Mouse (Mus musculus): ENCODE results near the gene Hist1h2aa. TPM values are rescaled to one million over a fixed set of nuclear protein-coding genes. Genes with fewer than 3 reads are reported as not detected.

Gene Hist1h2aa
- polyA plus RNA-seq, 1 experiment from 2014 or later: not detected

DNA sequence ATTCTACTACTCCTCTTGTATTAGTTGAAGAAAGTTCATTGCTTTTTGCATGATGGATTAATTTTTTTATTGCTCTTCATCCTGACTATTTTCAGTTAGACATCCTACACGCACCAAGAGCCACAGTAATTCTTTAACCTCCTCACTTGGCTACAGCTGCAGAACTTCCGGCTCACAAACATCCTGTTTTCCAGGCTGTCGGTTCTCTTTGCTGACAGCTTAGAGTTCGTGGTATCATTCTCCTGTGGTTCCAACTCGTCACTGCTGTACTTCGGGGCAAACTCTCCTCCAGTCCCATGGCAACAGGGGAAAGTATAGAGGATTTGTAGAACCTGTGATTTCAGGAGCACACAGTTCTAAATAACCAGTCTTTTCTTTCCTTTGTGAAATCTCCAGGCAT is 36.0 kb upstream of the Hist1h2aa start:
- H3K4me3 ChIP-seq (ENCODE audit: low read depth, low read length): no peak overlapping the region
- 24% methylated on average over 6 of the region's 6 CpGs for WGBS (ENCODE audit: insufficient replicate concordance)
- no peak for DNase-seq
- H3K4me2 ChIP-seq (ENCODE audit: low read depth, low read length): no peak overlapping the region
- no peak for ATAC-seq
- TF ChIP-seq EP300 (IDR thresholded peaks at IDR 0.05; ENCODE audit: low read depth): no peak
- no peak for TF ChIP-seq CTCF (IDR thresholded peaks at IDR 0.05; ENCODE audit: low read depth)
- H3K4me1 ChIP-seq (ENCODE audit: insufficient read depth): peaks cover 5% of the 10 kb centered on the region; the same call in 1 of the 2 replicates
- no peak overlapping the region for H3K27ac ChIP-seq (ENCODE audit: low read depth)
- no peaks in the 10 kb centered on the region for H3K9me3 ChIP-seq (ENCODE audit: low read length)
- H3K27me3 ChIP-seq (ENCODE audit: insufficient read depth, low read length): no peaks in the 10 kb centered on the region
- no peak overlapping the region for H3K9ac ChIP-seq (replicated peaks)
- H3K36me3 ChIP-seq (replicated peaks; ENCODE audit: insufficient read depth, low read length): no peaks in the 10 kb centered on the region

DNA sequence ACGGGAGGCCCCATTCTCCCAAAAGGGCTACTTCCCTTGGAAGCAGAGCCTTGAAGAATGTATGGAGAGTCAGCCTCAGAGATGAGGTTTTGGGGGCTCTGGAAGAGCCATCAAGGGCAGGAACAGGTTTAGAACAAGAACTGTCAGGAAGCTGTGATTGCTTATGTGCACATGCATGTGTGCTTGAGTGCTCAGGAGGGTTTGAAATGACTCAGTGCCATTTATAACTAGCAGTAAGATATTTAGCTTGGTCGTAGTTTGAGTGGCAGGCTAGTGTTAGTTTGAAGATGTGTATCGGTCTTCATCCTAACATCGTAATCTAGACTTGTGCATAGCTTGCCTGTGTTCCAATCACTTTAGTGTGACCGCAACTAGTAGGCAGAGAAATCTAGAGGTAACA is 27.4 kb upstream of the Hist1h2aa start:
- H3K9me3 ChIP-seq (ENCODE audit: low read length): no peaks in the 10 kb centered on the region
- H3K4me2 ChIP-seq (ENCODE audit: low read depth, low read length): no peak overlapping the region
- no peaks in the 10 kb centered on the region for H3K27me3 ChIP-seq (ENCODE audit: insufficient read depth, low read length)
- H3K36me3 ChIP-seq (replicated peaks; ENCODE audit: insufficient read depth, low read length): no peaks in the 10 kb centered on the region
- TF ChIP-seq EP300 (IDR thresholded peaks at IDR 0.05; ENCODE audit: low read depth): no peak
- TF ChIP-seq CTCF (IDR thresholded peaks at IDR 0.05; ENCODE audit: low read depth): no peak
- WGBS (ENCODE audit: insufficient replicate concordance): 86% methylated on average over 5 of the region's 5 CpGs
- DNase-seq (no peak), ATAC-seq (no peak)
- peaks cover 7% of the 10 kb centered on the region for H3K4me1 ChIP-seq (ENCODE audit: insufficient read depth)
- H3K4me3 ChIP-seq (ENCODE audit: low read depth, low read length): no peak overlapping the region
- H3K9ac ChIP-seq (replicated peaks): no peak overlapping the region
- no peak overlapping the region for H3K27ac ChIP-seq (ENCODE audit: low read depth)

DNA sequence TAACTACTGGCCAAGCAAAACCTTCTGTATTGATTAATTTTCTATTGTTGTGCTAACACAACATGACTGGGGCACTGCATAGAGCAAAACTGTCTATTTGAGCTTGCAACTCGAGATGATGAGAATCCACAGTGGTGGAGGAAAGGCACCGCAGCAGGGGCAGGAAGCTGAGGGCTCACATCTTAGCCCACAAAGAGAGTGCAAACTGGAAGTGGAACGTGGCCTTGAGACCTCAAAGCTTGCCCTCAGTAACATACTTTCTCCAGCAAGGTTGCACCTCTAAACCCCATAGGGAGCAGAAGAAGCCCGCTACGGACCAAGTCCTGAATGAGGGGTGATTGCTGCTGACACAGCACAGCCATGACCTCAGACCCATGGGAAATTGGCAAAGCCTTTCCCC is 24.1 kb upstream of the Hist1h2aa start:
- H3K27ac ChIP-seq (ENCODE audit: low read depth): no peak overlapping the region
- no peaks in the 10 kb centered on the region for H3K9me3 ChIP-seq (ENCODE audit: low read length)
- WGBS (ENCODE audit: insufficient replicate concordance): 42% methylated on average over 5 of the region's 5 CpGs
- ATAC-seq (no peak), DNase-seq (no peak)
- no peak for TF ChIP-seq EP300 (IDR thresholded peaks at IDR 0.05; ENCODE audit: low read depth)
- TF ChIP-seq CTCF (IDR thresholded peaks at IDR 0.05; ENCODE audit: low read depth): no peak
- no peak overlapping the region for H3K4me2 ChIP-seq (ENCODE audit: low read depth, low read length)
- H3K36me3 ChIP-seq (replicated peaks; ENCODE audit: insufficient read depth, low read length): no peaks in the 10 kb centered on the region
- H3K4me1 ChIP-seq (ENCODE audit: insufficient read depth): peaks cover 35% of the 10 kb centered on the region
- H3K27me3 ChIP-seq (ENCODE audit: insufficient read depth, low read length): no peaks in the 10 kb centered on the region
- no peak overlapping the region for H3K4me3 ChIP-seq (ENCODE audit: low read depth, low read length)
- H3K9ac ChIP-seq (replicated peaks): no peak overlapping the region

DNA sequence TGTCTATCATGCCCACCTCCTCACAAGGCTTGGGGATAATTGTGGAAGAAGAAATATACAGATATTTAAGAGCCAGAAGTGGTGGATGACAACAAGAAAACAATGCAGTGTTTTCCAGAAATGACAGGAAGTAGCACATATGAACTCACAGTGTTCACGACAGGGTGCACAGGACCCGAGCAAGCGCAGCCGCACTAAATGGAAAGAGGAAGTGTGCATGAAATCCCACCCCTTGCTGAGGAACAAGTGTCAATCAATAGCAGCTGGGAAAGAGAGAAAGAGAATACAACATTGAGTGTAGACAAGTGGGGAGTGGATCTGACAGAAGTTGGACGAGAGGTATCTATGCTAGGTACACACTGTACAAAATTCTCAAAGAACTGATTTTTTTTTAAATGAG is 22.9 kb upstream of the Hist1h2aa start:
- Histone ChIP-seq H3K4me3 (ENCODE audit: low read depth, low read length) (no peak overlapping the region), H3K27me3 (ENCODE audit: insufficient read depth, low read length) (no peaks in the 10 kb centered on the region), H3K9me3 (ENCODE audit: low read length) (no peaks in the 10 kb centered on the region), H3K4me1 (ENCODE audit: insufficient read depth) (peaks cover 47% of the 10 kb centered on the region), H3K36me3 (replicated peaks; ENCODE audit: insufficient read depth, low read length) (no peaks in the 10 kb centered on the region), H3K4me2 (ENCODE audit: low read depth, low read length) (no peak overlapping the region), H3K9ac (replicated peaks) (no peak overlapping the region), H3K27ac (ENCODE audit: low read depth) (no peak overlapping the region)
- 27% methylated on average over 5 of the region's 5 CpGs for WGBS (ENCODE audit: insufficient replicate concordance)
- ATAC-seq (no peak), DNase-seq (no peak)
- TF ChIP-seq CTCF (IDR thresholded peaks at IDR 0.05; ENCODE audit: low read depth) (no peak), EP300 (IDR thresholded peaks at IDR 0.05; ENCODE audit: low read depth) (no peak)

DNA sequence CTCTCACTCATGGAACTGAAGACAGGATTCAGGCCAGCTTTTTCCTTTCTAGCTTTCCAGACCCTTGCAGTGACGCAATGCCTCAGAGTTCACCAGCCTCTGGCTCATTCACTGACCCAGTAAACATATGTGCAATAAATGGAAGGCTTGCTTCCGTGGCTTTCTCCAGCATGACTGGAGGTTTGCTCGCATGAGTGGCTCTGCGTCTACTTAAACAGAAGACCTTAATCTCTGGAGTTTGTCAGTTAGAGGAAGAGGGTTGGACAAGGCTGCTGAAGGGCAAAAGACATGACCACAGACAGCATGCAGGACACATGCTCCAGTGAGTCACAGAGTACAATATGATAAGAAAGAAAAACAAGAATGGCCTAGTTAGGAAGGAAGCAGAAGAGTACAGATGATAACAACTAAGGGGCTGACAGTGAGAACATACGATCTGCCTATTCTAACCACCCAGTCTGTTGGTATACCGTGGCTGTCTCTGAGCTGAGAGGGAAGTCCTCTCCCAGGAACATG is 20.4 kb upstream of the Hist1h2aa start:
- Histone ChIP-seq H3K27ac (ENCODE audit: low read depth) (peak overlapping the region; percentile 84), H3K36me3 (replicated peaks; ENCODE audit: insufficient read depth, low read length) (no peaks in the 10 kb centered on the region), H3K4me3 (ENCODE audit: low read depth, low read length) (no peak overlapping the region), H3K9ac (replicated peaks) (no peak overlapping the region; the same call in 1 of the 2 replicates), H3K9me3 (ENCODE audit: low read length) (no peaks in the 10 kb centered on the region), H3K4me1 (ENCODE audit: insufficient read depth) (peaks cover 55% of the 10 kb centered on the region), H3K27me3 (ENCODE audit: insufficient read depth, low read length) (no peaks in the 10 kb centered on the region), H3K4me2 (ENCODE audit: low read depth, low read length) (no peak overlapping the region)
- ATAC-seq (peak; percentile 86), DNase-seq (peak; percentile 67)
- WGBS (ENCODE audit: insufficient replicate concordance): 3% methylated on average over 6 of the region's 6 CpGs
- TF ChIP-seq EP300 (IDR thresholded peaks at IDR 0.05; ENCODE audit: low read depth): peak; percentile 90
- TF ChIP-seq CTCF (IDR thresholded peaks at IDR 0.05; ENCODE audit: low read depth): no peak

DNA sequence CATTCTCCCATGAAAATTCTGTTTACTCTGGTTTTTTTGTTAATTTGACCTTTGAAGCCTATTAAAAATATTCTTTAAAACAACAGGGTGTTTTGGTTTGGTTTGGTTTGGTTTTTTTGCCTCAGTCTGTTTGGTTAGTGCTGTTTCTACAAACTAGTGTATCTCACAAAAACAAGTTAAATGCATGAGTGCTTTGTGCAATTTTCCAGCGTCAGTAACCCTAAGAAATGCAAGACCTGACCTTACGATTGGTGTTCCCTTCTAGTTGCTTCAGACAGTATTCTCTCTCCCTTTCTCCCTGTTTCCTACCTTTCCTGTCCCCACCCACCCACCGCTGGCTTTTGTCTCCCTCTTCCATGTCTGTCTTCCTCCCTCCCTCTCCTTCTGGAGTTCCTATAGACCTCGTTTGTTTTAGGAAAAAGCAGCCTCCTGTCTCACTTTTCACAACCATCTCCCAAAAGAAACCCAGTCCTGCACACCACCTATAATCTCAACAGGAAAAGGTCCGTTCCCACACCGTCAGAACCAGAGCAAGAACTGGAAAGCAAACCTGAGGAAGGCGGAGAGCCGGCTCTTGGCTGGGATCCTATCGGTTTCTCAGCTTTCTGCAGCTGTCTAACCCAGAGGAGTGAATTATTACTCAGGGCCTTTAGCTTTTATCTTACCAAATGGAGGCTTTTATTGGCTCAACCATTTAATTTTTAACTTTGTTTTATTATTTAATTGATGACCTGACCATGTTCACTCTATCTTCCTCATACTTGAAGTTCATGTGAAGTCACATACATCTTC is 19.7 kb upstream of the Hist1h2aa start, which contains the start of gene Slc17a4:
Gene Slc17a4 (minus strand): TSS at position 634 of the 792 bp plus-strand sequence.
- Histone ChIP-seq H3K36me3 (replicated peaks; ENCODE audit: insufficient read depth, low read length) (no peaks in the 10 kb centered on the region), H3K4me3 (ENCODE audit: low read depth, low read length) (no peak within 1 kb of the TSS), H3K9me3 (ENCODE audit: low read length) (no peaks in the 10 kb centered on the region), H3K27me3 (ENCODE audit: insufficient read depth, low read length) (no peaks in the 10 kb centered on the region), H3K9ac (replicated peaks) (no peak within 1 kb of the TSS; the same call in 1 of the 2 replicates), H3K4me1 (ENCODE audit: insufficient read depth) (peaks cover 55% of the 10 kb centered on the region), H3K4me2 (ENCODE audit: low read depth, low read length) (0 out of 2 replicates have a peak within 1 kb of the TSS, but pooled peaks have one; percentile 30), H3K27ac (ENCODE audit: low read depth) (peak within 1 kb of the TSS; percentile 84)
- DNase-seq (no peak), ATAC-seq (no peak)
- 45% methylated on average over 9 of the region's 9 CpGs for WGBS (ENCODE audit: insufficient replicate concordance)
- TF ChIP-seq EP300 (IDR thresholded peaks at IDR 0.05; ENCODE audit: low read depth) (no peak), CTCF (IDR thresholded peaks at IDR 0.05; ENCODE audit: low read depth) (no peak)

All from liver, postnatal 0 days (tissue).